Mouse (Mus musculus) myocyte (in vitro differentiated cells): ENCODE measurements around the gene Gm1527. TPM values are rescaled to one million over a fixed set of nuclear protein-coding genes. Genes with fewer than 3 reads are reported as not detected.
"Not testable (repeated sequence)": the region's sequence is repeated elsewhere in the genome, so short reads cannot be mapped to it uniquely, and the experiment has no call there.

Source experiments
- H3K27me3 ChIP-seq: one replicate; pipeline ENCODE4 v1.6.1; 2011; ENCODE audit not compliant: control insufficient read depth, insufficient read depth, insufficient read length
- H3K36me3 ChIP-seq: one replicate; pipeline ENCODE4 v1.6.1; 2011; ENCODE audit not compliant: control insufficient read depth, insufficient read depth
- H3K4me2 ChIP-seq: one replicate; pipeline ENCODE4 v1.6.1; 2011; ENCODE audit warnings: low read depth, control low read depth
- H3K4me3 ChIP-seq: one replicate; pipeline ENCODE4 v1.5.1; 2011; ENCODE audit warnings: mild to moderate bottlenecking, control low read depth, moderate library complexity
- H3K79me2 ChIP-seq: one replicate; pipeline ENCODE4 v1.6.1; 2011; ENCODE audit not compliant: control insufficient read depth, insufficient read depth
- H3ac ChIP-seq: one replicate; pipeline ENCODE4 v1.6.1; 2011; ENCODE audit not compliant: control insufficient read depth, insufficient read length
- CEBPB ChIP-seq: IDR thresholded peaks from 2 replicates; pipeline ENCODE4 v1.6.1; 2011; ENCODE audit warnings: mild to moderate bottlenecking, moderate library complexity; ENCODE audit not compliant: poor library complexity, insufficient read depth, severe bottlenecking
- E2F4 ChIP-seq: IDR thresholded peaks from one replicate; pipeline ENCODE4 v1.6.1; 2011; ENCODE audit warnings: mild to moderate bottlenecking, control low read depth, moderate library complexity; ENCODE audit not compliant: insufficient read depth
- MAX ChIP-seq: IDR thresholded peaks from one replicate; pipeline ENCODE4 v1.6.1; 2011; ENCODE audit warnings: low read depth, mild to moderate bottlenecking, control low read depth
- MYOD1 ChIP-seq, 3 experiments: IDR thresholded peaks; one replicate each; pipeline ENCODE4 v1.6.1; 2011; ENCODE audit warnings: control low read depth in 2 of 3, low read depth in 2 of 3, mild to moderate bottlenecking in 2 of 3, moderate library complexity in 1 of 3; ENCODE audit not compliant: insufficient read length in 2 of 3, control insufficient read depth in 1 of 3
- MYOG ChIP-seq, 3 experiments: IDR thresholded peaks; one replicate each; pipeline ENCODE4 v1.6.1; 2011; ENCODE audit warnings: control low read depth in 2 of 3, low read depth in 2 of 3, mild to moderate bottlenecking in 2 of 3; ENCODE audit not compliant: insufficient read length in 2 of 3, control insufficient read depth in 1 of 3, insufficient read depth in 1 of 3
- POLR2A ChIP-seq: IDR thresholded peaks from one replicate; pipeline ENCODE4 v1.6.1; 2011; ENCODE audit warnings: low read depth, mild to moderate bottlenecking, control low read depth, moderate library complexity; ENCODE audit not compliant: insufficient read length
- POLR2AphosphoS2 ChIP-seq: IDR thresholded peaks from one replicate; pipeline ENCODE4 v1.6.1; 2011; ENCODE audit warnings: low read depth, control low read depth; ENCODE audit not compliant: insufficient read length
- REST ChIP-seq: IDR thresholded peaks from one replicate; pipeline ENCODE4 v1.6.1; 2011; ENCODE audit warnings: mild to moderate bottlenecking, control low read depth, moderate library complexity; ENCODE audit not compliant: insufficient read depth, insufficient read length
- SRF ChIP-seq: IDR thresholded peaks from one replicate; pipeline ENCODE4 v1.6.1; 2011; ENCODE audit warnings: low read depth; ENCODE audit not compliant: control insufficient read depth, insufficient read length
- TCF12 ChIP-seq: IDR thresholded peaks from one replicate; pipeline ENCODE4 v1.6.1; 2011; ENCODE audit warnings: mild to moderate bottlenecking, control low read depth; ENCODE audit not compliant: poor library complexity, insufficient read depth, severe bottlenecking
- TCF3 ChIP-seq: IDR thresholded peaks from one replicate; pipeline ENCODE4 v1.6.1; 2011; ENCODE audit warnings: low read depth, control low read depth; ENCODE audit not compliant: insufficient read length
- USF1 ChIP-seq: IDR thresholded peaks from one replicate; pipeline ENCODE4 v1.6.1; 2011; ENCODE audit warnings: low read depth, mild to moderate bottlenecking, control low read depth, moderate library complexity
- polyA plus RNA-seq: library from polyadenylated mRNA; unstranded; fragments of >200 nt; fragmentation: generic; extraction: Trizol; gene quantifications from one replicate; pipeline ENCODE4 v1.2.1, GENCODE M21; 2012; ENCODE audit warnings: missing spikeins

Gene Gm1527
- not detected for polyA plus RNA-seq

- H3K4me3 ChIP-seq = no peak within 1 kb of the TSS
- TF ChIP-seq E2F4 (no peak), USF1 (no peak), MYOG (IDR thresholded peaks at IDR 0.05; ENCODE audit: control insufficient read depth in 1 of 3, insufficient read depth in 1 of 3, insufficient read length in 2 of 3, low read depth in 2 of 3) (no peak), CEBPB (no peak), REST (no peak), TCF3 (no peak), POLR2A (no peak), POLR2AphosphoS2 (no peak), MYOD1 (IDR thresholded peaks at IDR 0.05; ENCODE audit: control insufficient read depth in 1 of 3, insufficient read length in 2 of 3, low read depth in 2 of 3) (no peak), SRF (no peak), TCF12 (no peak), MAX (no peak)
- no peaks in the 10 kb centered on the region for H3K27me3 ChIP-seq
- H3ac ChIP-seq = no peak within 1 kb of the TSS
- no peaks in the 10 kb centered on the region for H3K79me2 ChIP-seq
- no peak within 1 kb of the TSS for H3K4me2 ChIP-seq
- H3K36me3 ChIP-seq = no peaks in the 10 kb centered on the region
These were observed at the start of gene Gm1527 for GRCm38 (mm10) chr3:28892317-28892716. Gene Gm1527 (plus strand): TSS chr3:28892617.

DNA sequence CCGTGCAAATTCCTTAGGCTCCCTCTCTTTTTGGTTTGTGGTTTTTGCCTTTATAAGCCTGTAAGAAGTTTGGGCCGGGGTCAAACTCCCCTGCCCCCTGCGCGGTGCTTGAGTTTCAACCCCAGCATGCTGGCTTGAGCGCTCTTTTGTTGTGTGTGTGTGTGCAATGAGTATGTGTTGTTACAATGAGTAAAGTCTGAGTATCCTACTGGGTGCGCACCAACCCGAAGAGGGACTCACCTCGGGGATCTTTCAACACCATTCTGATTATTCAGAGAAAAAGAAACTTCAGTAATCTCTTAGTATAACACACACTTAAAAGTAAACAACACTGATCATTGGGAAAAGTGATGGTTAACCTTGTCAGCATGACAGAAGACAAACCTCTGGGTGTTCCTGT lies 49.2 kb upstream of the Gm1527 start:
- Histone ChIP-seq H3K4me3 (no peak overlapping the region), H3K4me2 (no peak overlapping the region), H3ac (no peak overlapping the region), H3K79me2 (no peaks in the 10 kb centered on the region), H3K27me3 (no peaks in the 10 kb centered on the region), H3K36me3 (no peaks in the 10 kb centered on the region)
- no peak for TF ChIP-seq POLR2A
- no peak for TF ChIP-seq TCF3
- TF ChIP-seq E2F4 = no peak
- TF ChIP-seq SRF = no peak
- no peak for TF ChIP-seq CEBPB
- TF ChIP-seq MYOD1 (IDR thresholded peaks at IDR 0.05; ENCODE audit: control insufficient read depth in 1 of 3, insufficient read length in 2 of 3, low read depth in 2 of 3) = no peak
- TF ChIP-seq MAX = no peak
- TF ChIP-seq REST = no peak
- no peak for TF ChIP-seq TCF12

GRCm38 (mm10) chr3:28847115-28847514 lies 45.3 kb upstream of the Gm1527 start:
- Histone ChIP-seq H3ac (no peak overlapping the region), H3K27me3 (no peaks in the 10 kb centered on the region), H3K4me2 (no peak overlapping the region), H3K36me3 (no peaks in the 10 kb centered on the region), H3K4me3 (no peak overlapping the region), H3K79me2 (no peaks in the 10 kb centered on the region)
- TF ChIP-seq USF1 = no peak
- TF ChIP-seq POLR2A = no peak
- no peak for TF ChIP-seq CEBPB
- no peak for TF ChIP-seq E2F4
- TF ChIP-seq MAX = no peak
- no peak for TF ChIP-seq REST
- TF ChIP-seq TCF12 = no peak
- no peak for TF ChIP-seq MYOG (IDR thresholded peaks at IDR 0.05; ENCODE audit: control insufficient read depth in 1 of 3, insufficient read depth in 1 of 3, insufficient read length in 2 of 3, low read depth in 2 of 3)
- no peak for TF ChIP-seq TCF3
- TF ChIP-seq MYOD1 (IDR thresholded peaks at IDR 0.05; ENCODE audit: control insufficient read depth in 1 of 3, insufficient read length in 2 of 3, low read depth in 2 of 3) = no peak
- no peak for TF ChIP-seq POLR2AphosphoS2
- TF ChIP-seq SRF = no peak

GRCm38 (mm10) chr3:28852174-28852573 lies 40.2 kb upstream of the Gm1527 start:
- not testable (repeated sequence) for H3K27me3 ChIP-seq, H3K4me3 ChIP-seq, H3K4me2 ChIP-seq, H3ac ChIP-seq, H3K36me3 ChIP-seq, H3K79me2 ChIP-seq

- H3K27me3 ChIP-seq, H3K36me3 ChIP-seq, H3ac ChIP-seq, H3K4me3 ChIP-seq, H3K79me2 ChIP-seq, H3K4me2 ChIP-seq: not testable (repeated sequence)
These were observed 32.6 kb upstream of the Gm1527 start for GRCm38 (mm10) chr3:28859630-28860392.

GRCm38 (mm10) chr3:28896966-28897365 lies 4.5 kb downstream of the Gm1527 start:
- not testable (repeated sequence) for H3K4me2 ChIP-seq, H3ac ChIP-seq, H3K4me3 ChIP-seq, H3K27me3 ChIP-seq, H3K79me2 ChIP-seq, H3K36me3 ChIP-seq
